Mouse (Mus musculus) layer of hippocampus, adult 9-11 months (tissue): ENCODE results near the gene Rwdd2a.

Experiments
- DNase-seq: peaks from one replicate; pipeline ENCODE4 v3.0.0; 2022

The Rwdd2a gene

DNA sequence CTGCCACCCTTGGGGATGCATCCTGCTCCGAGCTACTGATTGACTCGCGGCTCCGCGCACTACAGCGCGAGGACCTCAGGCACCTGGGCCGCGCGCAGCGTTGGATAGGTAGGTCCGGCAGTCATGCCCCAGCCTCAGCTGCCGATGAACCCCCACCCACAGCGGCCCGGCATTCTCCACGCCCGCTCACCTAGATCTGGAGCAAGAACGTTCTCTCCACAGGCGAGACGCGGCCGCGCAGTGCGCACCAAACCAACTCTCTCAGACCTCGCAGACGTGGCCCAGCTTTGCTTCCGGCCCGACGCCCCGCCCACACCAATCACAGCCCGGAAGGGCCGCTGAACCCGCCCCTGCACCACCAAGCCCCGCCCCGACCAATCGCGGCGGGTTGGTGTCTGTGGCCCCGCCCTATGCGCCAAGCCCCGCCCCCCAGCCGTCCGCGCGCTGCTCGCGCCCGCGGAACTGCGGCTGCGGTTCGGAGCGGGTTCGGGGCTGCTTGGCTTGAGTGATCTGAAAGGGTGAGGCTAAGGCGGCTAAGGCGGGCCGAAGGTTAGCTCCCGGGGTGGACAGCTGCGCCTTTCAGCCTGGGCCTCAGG is at the start of gene Rwdd2a, which contains the start of gene Pgm3:
TSS of gene Rwdd2a (plus strand) at position 452 of the 596 bp plus-strand sequence.
TSS of gene Pgm3 (minus strand) at position 303 of the 596 bp plus-strand sequence.
- peak; percentile 96 for DNase-seq

DNA sequence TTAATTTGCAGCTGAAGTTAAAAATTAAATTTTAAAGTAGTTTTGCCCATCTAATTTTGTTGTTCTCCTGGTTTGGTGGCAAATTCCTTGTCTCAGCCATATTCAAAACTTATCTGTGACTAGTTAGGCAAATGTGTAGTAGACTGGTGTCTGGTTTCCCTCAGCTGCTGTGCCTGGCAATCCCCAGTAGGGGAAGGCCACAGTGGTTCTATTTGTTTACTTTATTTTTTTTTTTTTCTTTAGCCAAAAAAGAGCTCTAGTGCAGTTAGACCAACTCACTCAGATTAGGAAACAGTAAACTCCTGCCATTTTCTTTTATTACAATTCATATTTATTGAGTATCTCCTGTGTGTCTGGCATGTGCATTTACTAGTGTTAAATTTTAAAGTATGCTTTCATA is 49.5 kb upstream of the Rwdd2a start:
- no peak for DNase-seq

DNA sequence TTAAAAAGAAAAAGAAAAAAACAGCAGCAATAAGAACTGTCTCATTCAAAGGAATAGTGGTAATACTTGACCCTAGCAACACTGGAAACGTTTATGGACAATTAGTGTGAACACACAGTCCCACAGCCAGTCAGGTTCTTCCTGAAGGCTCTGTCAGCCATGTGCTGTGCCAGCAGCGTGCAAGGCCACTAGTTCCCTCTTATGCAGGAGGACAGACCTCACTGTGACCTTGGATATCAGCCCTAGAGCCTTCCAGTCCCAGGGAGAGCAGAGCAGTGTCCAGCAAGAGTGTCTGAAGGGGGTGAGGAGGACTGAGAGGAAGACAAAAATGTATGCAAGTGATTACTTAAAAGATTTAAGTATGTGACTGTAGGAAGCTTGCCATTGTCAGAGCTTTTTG is 46.2 kb upstream of the Rwdd2a start:
- DNase-seq, result no peak

DNA sequence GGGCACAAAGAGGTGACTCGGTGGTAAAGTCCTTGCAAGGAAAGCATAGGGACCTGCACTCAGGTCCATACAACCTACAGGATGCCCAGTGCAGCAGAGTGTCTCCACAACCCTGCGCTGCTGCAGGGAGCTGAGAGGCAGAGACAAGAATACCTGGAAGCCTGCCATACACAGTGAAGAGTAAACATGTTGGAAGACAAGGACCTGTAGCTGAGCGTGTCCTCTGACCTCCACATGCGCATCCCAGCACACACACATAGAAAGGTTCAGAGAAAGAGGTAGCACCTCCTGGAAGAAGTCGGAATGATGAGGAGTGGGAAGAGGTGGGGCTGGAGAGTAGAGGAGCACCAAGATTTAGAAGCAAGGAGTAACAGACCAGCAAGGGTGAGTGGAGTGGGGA is 37.7 kb upstream of the Rwdd2a start:
- no peak for DNase-seq

DNA sequence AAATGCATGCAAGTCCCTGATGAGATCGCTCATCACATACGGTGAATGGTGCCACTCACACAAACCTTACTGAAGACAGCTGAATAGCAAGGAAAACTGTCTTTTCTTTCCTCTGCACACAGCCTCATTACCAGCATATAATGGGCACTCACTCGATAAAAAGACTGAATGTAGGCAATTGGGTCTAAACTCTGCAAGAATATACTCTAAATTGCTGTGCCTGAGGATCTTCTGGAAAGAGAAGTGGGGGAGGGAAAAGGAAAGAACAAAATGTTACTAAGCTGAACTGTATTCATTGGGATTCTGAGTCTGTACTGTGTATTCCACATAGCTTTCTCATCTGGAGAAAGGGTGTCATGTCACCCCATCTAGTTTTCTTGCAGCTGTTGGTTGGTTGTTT is 28.3 kb upstream of the Rwdd2a start:
- DNase-seq, result no peak

DNA sequence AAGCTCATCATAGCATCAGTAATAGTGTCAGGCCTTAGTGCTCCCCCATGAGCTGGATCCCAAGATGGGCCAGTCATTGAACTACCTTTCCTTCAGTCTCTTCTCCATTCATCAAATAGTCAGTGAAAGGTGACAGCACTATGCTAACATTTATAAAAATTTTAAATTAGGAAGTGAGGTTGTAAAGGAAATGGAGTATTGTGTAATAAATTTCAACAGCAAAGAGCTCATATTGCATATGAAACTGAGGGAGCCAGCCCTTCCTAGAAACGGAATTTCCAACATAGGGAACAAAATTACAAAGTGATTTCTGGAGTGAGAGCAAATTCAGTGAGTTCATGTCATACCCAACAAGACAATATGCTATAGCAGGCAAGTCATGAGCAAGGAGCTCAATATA is 27.2 kb upstream of the Rwdd2a start:
- DNase-seq, result no peak

DNA sequence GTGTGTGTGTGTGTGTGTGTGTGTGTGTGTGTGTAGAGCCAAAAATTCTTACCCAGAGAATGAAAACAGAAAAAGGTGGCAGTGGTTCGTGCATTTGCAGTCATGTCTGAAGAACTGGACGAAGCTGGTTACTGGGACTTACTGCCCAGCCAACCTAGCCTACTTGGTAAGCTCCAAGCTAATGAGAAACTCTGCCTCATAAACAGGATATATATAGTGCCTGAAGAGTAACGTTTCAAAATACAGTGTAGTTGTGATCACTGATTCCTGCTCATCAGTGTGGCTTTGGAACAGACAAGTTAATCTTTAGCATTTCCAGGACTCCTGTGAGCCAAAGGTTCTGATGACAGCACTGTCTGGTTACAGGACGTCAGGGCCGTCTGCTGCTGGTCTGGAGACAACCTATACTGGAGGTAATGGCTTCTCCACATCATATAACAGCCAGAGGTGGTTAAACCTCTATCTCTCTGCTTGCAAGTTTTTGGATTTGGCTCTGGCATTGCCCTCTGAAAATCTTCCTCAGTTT is 22.1 kb upstream of the Rwdd2a start:
- no peak for DNase-seq

DNA sequence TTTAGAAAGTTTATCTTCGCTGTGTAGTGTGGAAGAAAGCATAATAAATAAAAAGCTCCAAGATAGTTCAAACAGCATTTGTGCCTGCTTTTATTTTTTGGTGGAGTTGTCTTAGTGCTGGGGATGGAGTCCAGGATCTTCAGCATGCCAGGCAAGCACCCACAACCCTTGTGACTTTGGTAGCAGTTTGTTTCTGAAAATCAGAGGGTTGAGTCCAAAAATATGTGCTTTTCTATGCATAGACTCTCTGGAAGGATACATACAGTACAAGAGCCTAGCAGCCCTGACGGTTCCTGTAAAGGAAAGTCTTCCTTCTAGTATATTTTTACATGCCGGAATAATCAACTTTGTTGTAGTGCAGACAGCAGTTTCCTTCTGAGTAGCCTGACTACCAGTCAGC is 21.1 kb upstream of the Rwdd2a start:
- DNase-seq, result no peak

DNA sequence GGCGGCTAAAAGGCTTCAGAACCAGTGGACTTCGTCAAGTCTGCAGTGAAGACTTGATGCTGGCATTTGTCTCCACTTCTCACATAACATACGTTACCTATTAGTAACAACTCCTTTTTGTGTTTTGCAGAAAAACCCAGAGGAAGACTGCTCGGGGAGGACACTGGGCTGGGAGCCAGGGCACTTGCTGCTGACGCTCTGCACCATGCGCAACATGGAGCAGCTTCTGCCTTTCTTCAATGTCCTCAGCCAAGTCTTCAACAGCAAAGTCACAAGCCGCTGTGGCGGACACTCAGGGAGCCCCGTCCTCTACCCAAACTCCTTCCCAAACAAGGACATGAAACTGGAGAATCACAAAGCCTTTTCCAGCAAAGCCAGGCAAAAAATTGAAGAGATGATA is 17.9 kb upstream of the Rwdd2a start:
- DNase-seq, result no peak

DNA sequence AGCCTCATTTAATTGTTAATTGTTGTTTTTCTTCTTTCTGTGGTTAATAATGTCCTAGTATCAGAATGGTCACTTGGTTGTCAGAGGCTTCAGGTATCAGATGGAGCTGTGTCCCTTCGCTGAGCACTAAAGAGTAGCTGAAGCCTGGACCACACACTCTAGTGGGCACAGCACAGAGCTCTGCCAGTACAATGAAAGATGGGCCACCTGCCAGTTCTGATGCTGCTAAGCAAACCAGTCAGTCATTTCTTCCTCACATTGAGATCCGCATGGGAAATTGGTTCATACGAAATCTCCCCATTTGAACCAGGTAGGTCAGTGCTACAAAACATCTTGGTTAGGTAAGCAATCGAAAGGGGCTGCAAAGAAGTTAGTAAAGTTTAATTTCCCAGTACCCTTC is 17.1 kb upstream of the Rwdd2a start:
- DNase-seq, result peak; percentile 31

DNA sequence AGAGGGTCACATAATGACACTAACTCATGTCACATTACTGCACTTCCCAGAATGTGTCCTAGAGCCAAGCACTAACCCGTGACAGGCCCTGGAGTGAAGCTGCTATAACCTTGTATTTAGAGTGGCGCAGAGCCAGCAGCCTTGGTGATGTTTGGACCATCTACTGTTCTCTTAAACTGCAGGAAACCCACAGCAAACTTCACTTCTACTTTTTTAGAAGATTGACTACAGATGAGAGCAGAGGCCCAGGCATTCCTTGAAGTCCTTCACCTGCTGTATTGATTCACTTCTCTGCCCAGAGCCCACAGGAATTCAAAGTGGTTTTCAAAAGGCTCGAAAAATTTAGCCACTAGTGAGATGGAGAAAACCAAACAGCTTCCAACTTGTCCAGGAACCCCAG is 11.2 kb upstream of the Rwdd2a start:
- DNase-seq, result no peak

DNA sequence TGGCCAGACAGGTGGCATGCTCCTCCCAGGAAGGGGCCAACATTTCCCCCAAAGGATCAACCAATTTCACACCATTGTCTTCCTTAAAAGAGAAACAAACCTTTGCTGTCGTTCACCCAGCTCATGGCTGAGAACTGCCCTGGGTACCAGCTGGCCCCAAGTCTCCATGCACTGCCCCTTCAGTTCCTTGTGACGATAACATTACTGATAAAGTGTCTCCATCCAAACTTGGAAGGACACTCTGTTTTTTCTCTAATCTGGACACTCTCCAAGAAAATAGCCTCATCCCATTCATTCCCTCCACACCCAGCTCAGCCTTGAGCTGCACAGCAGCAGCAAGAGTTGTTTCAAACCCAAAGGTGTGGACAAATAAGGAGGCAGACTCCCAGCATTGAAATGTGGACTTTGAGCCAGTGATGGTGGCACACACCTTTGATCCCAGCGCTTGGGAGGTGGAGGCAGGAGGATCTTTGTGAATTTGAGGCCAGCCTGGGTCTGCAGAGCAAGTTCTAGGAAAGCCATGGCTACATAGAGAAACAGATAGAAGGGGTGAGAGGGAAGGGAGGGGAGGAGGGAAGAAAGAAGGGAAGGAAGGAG is 2.4 kb upstream of the Rwdd2a start:
- no peak for DNase-seq

DNA sequence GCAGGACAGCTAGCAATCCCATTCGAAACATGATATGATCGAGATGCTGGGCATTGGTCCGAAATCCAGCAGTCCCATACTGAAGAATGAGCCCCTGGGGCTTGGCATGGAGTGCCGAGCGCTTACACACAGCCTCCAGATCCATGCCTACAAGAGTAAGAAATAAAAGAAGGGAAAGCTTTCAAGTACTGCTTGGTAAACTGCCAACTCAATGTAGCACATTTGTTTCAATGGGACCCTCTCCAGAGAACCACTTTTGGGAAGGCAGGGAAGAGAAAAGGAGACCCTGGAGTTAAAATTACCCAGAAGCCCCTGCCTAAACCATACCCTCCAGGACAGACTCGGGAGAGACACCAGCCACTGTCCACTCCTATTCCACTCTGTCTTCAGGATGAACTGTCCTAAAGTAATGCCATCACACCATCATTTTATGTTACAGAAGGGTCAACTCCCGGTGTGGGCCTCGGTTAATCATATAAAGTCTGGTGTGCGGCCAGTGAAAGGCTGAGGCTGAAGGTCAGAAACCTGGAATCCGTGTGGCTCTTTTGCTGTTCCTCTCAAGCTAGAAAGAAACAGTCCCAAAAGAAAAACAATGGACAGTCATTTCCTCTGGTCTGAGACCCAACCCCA is 1.4 kb upstream of the Rwdd2a start:
- DNase-seq, result no peak

DNA sequence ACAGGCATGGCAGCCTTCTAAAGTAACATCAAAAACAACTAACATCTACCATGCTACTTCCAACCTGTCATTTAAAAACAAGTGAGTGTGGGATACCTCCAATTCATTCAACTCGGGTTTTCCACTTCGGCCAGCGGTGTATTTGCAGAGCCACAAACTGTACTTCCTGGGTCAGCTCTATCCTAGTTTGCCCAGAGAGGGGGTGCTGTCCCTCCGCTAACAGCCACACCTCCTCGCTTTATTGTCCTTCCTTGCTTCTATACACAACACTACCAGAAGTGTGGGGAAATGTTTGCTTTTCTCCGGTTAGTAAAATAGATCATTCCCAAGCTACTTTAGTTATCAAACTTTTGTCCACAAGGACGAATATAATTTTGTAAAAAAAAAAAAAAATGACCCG is 845 bp upstream of the Rwdd2a start:
- DNase-seq, result no peak

DNA sequence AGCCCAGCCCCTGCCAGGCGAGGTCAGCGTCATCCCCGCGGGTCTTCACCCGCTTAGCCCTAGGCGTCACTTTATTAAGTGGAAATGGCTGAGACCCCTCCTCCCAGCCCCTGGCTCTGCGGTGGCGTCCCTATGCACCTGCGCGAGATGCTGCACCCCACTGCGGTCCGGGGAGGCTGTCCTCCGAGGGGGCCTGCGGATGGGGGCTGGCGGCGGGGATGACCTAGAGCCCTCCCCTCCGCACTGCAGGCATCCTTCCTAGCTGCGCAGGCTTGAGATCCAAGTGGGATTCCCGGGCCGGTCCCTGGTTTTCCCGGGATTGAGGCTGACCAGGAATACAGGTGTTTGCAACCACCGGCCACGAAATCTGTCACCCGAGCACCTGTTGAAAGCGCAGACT is 405 bp downstream of the Rwdd2a start:
- DNase-seq, result no peak

DNA sequence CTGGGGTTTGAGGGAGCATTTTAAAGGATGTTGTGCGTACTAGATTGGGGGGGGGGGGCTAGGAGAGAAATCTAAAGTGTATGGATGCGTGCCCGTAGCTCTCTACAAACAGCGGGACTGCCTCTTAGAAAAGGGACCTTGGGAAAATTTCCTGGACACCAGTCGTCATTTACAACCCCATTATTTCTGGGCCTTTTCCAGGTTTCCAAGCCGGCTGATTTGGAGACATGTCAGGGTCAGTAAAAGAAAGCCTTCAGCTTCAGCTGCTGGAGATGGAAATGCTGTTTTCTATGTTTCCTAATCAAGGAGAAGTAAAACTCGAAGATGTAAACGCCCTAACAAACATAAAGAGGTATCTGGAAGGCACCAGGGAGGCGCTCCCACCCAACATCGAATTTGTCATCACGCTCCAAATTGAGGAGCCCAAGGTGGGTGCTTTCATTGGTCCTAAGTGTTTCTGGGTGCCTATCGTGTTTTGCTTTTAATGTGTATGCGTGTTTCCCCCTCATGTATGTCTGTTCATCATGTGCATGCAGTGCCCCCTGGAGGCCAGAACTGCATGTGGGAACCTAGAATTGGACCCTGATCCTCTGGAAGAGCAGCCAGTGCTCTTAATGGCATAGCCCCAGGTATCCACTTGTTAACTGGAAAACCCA is 973 bp downstream of the Rwdd2a start:
- DNase-seq, result peak; percentile 87

DNA sequence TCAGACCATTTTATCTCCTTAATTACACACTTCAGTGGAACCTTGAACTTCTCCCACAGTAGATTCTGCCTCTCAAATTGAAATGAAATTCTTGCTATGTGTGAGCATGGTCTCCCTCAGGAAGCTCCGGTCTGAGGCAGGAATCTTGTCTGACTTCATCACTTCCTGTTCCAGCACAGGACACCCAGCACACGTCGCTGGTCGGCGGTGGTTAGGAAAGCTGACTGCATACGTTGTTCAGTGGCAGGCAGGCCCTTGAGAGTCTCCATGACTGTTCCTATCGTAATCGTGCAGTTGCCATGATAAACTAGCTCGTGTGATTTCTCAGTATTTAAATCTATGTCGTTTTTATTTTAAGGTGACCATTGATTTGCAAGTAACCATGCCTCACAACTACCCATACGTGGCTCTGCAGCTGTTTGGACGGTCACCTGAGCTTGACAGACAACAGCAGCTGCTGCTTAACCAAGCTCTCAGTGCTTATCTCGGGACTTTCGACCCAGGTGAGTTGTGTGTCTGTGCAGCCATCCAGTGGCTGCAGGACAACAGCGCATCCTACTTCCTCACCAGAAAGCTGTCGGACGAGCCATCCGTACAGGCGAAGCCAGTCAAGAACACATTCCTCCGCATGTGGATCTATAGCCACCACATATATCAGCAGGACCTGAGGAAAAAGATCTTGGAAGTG is 2.0 kb downstream of the Rwdd2a start:
- DNase-seq, result no peak

DNA sequence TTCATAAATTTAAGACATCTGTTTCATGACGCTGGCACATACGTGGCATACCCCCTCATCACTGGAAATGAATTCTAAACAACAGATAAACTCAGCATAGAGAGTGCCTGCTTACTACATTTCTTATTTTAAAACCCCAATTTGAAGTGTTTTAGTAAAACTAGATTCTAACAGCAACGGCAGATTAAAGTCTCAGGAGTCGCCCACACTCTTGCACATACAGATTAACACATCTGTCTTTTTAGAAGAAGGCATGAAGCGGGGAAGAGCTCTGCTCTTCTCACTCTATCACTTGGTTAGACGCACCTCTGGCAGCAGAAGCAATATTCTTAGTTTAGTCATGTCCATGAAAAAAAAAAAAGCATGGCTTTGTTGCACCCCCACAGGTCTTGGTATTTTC is 3.4 kb downstream of the Rwdd2a start:
- no peak for DNase-seq

DNA sequence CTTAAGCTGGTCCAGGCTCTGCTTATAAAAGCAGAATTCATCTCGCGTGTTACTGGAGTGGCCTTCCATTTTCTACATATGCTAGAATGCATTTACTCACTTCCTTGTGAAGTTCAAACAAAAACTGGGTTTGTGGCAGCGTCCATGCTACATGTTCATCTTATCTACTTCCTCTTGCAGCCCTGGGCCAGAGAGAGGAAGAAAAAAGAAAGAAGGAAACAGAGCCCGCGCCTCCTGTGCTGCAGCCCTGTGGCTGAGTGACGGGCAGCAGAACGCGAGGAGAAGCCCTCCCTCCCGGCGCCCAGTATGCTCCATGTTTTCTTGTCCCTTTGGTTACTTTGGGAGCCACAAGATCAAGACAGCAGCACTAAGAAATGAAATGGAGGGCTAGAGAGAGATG is 7.9 kb downstream of the Rwdd2a start:
- no peak for DNase-seq

DNA sequence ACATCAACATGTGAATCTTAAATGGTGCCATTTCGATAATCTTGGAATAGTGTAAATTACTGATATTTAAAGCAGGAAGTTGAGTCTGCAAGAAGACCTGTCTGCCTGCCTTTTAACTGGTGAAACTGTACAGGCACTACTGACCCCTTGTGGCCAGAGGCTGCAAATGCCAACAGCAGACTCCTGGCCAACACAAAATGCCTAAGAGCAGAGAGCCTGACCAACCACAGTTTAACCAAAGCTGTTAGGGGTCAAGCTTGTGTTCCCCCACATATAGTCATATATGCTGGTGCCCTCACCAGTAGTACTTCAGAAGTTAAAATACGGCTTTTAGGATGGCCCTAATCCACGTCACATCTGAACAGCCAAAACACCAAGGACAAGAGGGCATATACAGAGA is 11.9 kb downstream of the Rwdd2a start:
- DNase-seq, result peak; percentile 60

DNA sequence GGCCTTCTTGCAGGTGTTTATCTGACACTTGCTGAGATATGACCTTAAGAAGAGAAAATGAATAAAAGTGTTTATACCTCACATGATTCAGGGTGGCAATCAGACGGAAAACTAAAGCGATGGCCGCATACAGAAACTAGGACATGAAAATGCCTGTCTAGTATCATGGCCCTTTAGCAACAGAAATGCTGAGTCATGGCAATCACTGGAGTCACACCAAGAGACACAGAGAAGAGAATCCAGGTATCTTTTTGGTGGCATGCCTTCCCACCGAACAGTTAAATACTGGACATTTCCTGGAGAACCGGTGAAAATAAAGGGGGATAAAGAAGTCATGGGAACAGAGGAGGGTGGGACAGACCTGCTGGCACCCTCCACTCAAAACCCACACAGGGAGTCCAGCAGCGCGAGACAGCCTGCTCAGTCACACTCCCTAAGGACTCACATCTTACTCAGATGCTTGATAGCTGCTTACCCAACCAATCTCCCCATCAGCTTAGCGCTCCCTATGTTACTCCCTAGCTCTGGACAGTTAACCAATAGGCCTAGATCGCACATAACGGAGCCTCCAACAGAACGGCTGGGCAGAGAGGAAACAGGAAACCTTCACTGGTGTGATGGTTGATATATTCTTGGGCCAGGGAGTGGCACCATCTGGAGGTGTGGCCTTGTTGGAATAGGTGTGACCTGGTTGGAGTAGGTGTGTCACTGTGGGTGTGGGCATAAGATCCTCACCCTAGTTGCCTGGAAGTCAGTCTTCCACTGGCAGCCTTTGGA is 15.4 kb downstream of the Rwdd2a start:
- no peak for DNase-seq
